Mouse (Mus musculus) ovary, adult 18-20 months (tissue): ENCODE results near the gene Alkbh3.

ENCODE experiments used
- DNase-seq: peaks from one replicate; pipeline ENCODE4 v3.0.0; 2022; ENCODE audit warnings: low spot score, mixed read lengths

The Alkbh3 gene

GRCm38 (mm10) chr2:94010335-94011291 lies at the start of gene Alkbh3:
Gene Alkbh3 (minus strand): TSS chr2:94010807.
- DNase-seq = peak; percentile 83

DNA sequence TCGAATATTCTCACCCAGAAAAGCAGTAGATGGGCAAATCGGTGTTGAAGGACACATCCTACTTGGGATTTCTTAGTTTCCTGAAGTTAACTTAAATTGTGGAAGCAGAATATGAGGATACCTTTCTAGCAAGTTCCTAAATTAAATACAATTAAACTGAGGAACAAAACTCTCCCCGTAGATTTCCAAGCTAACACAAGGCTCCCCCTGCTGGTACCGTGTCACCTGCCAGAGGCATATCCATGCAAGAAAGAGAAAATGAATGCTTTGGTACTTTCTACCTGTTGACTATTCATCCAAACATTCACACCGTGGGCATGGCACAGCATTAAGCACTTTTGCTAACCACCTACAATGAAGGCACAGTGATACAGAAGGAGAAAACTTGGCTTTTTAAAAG lies 48.9 kb upstream of the Alkbh3 start:
- no peak for DNase-seq

- no peak for DNase-seq
Observed at GRCm38 (mm10) chr2:94054813-94055212, 44.2 kb upstream of the Alkbh3 start.

DNA sequence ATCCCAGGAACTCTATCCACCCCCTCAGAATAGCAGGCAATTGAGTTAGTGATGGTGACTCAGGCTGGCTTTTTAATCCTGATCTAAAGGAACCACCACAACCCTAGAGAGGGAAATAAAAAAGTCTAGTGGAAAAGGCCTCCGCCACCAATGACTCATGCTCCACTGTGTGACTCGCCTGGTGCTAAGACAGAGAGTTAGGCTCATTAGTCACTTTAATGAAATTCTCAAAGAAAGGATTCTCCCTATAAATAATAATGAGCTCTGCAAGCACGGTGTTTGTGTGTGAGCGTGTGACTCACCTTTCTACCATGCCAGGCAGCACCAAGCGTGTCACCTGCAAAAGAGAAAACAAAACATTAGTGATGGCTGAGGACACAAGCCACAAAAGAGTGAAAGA lies 41.3 kb upstream of the Alkbh3 start:
- no peak for DNase-seq

GRCm38 (mm10) chr2:94050901-94051300 lies 40.3 kb upstream of the Alkbh3 start:
- no peak for DNase-seq

DNA sequence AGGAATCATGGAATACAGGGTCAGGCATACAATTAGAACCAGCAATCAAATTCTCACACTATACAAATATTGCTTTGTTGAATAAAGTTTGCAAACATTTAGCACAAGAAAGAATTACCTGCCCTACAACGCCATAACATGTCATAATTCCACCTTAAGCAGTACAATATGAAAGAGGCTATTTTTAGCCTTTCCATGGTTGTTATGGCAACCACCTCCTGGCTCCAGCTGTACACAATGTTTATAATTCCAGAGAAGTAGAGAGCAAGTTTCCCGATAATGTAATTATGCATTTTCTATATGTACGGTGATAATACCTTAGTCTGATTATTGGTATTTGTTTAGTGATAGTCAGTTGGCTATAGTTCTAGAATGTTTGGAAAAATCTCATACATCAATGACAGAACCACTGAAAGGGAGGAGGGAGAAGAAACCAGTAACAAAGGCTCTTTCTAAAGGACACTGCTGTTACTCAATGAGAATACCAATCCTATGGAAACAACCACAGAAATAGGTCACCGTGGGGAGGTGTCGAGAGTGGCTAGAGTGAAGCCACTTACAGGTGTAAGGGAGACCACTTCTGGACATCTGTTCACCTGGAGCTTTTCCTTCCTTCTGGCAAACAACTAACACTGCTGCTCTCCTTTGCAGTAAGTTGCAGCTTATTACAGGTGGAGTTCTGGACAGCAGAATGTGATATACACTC lies 39.0 kb upstream of the Alkbh3 start:
- DNase-seq = no peak

- DNase-seq = no peak
Observed at GRCm38 (mm10) chr2:94048733-94049470, 38.3 kb upstream of the Alkbh3 start.

DNA sequence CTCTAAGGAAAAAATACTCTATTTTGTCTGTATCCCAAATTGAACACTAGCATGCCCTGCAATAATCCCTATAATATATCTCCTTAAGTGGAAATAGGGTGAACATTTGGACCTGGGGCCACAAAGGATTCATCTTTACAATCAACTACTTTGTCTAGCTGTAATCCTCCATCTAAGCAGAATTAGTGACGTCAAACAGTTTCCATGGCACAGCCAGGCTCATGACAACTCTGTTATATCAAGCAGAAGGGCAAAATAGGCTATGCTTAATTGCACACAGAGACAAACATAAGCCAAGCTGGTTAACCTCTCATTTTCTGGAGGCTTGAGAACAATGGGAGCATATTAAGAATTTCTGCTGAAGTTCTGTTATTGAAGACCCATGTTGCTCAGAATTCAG lies 37.7 kb upstream of the Alkbh3 start:
- DNase-seq = no peak

GRCm38 (mm10) chr2:94045411-94046090 lies 34.9 kb upstream of the Alkbh3 start:
- no peak for DNase-seq

GRCm38 (mm10) chr2:94044174-94044573 lies 33.6 kb upstream of the Alkbh3 start:
- no peak for DNase-seq

DNA sequence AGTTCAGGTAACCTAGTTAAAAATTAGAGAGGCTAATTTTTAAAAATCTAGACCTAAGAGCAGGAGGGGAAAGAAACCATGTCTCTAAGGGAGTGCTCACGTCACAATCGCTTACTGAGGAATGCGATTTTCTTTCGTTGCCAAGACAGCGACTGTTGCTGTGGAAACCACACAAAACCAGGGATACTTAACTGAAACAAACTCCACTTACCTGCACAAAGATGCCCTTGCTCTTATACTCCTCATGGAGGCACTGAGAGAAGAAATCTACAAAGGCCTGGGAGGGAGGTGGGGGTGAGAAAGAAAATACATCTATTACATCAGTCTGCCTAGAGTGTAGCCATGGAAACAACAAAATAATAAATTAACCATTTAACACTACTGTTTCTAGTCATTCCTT lies 33.1 kb upstream of the Alkbh3 start:
- DNase-seq = no peak

DNA sequence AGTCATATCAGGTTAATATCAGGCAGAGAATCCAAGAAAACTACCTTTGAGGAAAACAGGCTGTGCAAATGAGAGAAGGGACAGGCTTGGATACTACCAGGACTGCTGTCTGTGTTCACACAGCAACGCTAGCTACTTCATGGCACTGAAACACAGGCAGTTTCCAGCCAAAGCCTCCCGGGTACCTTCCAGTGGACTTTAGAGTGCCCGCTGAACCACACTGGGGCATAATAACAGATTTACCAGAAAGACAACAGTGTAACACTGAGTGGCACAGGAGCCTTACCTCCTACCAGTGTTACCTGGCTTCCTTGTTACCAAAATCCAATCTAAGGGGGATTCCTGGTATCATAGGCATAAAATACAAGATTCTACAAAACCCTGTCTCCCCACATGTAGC lies 31.9 kb upstream of the Alkbh3 start:
- DNase-seq = no peak

DNA sequence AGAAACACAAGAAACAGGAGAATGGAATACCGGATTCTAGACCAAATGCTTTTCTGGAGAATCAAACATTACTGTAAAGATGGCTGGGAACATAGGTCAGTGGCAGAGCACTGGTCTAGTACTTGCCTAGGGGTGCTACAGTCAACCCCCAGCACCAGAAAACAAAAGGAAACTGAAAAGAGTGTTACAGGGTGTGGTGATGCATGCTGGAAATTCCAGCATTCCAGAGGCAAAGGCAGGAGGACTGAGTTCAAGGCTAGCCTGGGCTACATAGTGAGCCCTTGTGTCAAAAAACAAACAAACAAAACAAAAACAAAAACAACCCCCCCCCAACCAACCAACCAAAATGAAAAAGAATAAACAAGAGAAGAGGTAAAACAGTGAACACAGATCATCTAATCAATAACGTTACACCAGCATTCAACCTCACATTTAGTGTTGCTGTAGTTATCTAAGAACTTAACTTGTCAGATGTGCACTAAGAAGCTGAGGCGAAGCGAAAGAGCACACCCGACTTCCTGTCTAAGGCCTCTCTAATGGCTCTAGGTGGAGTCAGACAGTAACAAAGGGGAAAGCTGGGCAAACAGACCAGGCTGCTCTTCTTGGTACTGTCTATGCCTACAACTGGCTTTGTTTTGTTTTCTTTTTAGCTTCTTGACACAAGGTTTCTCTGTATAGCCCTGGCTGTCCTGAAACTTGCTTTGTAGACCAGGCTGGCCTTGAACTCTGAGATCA lies 30.0 kb upstream of the Alkbh3 start:
- DNase-seq = no peak

DNA sequence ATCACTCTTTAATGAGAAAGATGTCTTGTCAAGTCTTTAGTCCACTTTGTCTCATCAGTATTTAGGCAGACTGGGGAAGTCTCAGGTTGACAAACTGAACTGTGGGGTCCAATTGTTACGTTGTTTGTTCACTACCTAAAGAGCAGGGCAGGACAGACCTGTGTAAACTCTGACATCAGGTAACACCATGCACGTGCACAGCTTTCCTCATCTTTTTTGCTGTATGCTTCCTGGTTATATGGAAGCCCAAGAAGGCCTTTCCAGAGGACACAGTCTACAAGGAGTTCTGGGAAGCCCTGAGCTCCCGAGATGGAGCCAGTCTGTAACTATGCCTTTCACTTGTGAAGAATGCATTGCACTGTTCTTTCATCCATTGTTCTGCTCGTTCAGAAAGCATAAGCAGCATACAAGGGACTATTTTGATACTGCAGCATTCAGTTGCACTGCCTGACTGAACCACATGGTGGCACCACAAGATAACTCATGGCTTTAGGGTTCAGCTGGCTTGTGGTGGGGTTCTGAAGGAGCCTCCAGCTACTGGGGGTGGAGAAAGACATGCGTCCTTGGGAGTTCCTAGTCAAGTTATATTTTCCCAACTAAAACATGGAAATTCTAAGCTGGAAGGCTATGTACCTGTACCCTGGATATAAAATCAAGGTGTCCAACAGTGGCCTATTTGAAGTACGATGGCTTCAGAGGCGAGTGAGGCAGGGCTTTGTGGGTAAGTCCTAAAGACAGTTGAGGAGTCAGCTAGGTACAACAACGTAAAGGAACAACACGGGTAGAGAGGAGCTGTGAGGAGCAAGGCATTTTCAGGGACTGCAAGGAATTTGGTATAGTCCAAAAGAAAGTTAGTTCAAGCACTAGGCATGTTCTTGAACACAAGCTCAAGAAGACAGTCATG lies 25.1 kb upstream of the Alkbh3 start:
- no peak for DNase-seq

GRCm38 (mm10) chr2:94030602-94031001 lies 20.0 kb upstream of the Alkbh3 start:
- DNase-seq = no peak

DNA sequence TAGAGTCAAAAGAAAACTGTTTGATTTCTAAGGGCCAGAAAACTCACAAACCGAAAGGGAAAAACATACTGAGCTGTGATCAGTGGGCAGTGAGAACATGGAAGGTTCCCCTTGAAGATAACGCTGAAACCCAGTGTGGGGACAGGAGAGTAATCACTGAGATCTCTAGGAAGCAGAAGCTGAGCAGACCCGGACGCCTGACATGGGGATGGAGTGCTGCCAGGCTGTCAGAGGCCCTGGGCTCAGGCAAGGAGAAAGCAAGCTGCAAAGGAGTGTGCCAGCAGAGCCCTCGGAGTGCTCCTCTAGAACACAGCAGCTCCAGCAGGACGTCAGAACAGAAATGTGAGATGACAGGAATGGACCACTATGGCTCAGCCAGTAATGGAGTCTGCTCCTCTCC lies 14.0 kb upstream of the Alkbh3 start:
- no peak for DNase-seq

DNA sequence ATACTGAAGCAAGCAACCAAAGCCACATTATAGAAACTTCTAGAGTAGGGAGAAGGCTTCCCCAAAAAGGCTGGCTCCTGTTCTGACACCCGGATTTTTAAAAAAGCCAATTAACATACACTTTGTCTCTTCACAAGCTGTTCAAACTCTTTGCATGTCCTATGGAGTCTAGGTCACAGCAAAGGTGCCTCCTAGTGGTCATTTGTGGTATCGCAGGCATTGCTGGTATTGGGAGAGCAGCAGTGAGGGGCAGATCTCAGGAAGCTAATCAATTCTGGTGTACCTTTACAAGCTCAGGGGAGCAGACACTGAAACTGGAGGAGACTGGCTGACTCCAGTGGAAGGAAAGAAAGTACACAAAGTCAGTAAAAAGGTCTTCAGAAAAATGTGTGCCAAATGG lies 8.3 kb downstream of the Alkbh3 start:
- peak; percentile 29 for DNase-seq

GRCm38 (mm10) chr2:94001918-94002317 lies 8.7 kb downstream of the Alkbh3 start:
- DNase-seq = no peak

GRCm38 (mm10) chr2:94001411-94001810 lies 9.2 kb downstream of the Alkbh3 start:
- no peak for DNase-seq

- DNase-seq = no peak
Observed at GRCm38 (mm10) chr2:93996254-93996653, 14.4 kb downstream of the Alkbh3 start, which contains the start of gene Gm27027. Gene Gm27027 (minus strand): TSS chr2:93996354.
